Mouse (Mus musculus): Measurements from ENCODE around the gene Cyp11a1. TPM values are rescaled to one million over a fixed set of nuclear protein-coding genes. Genes with fewer than 3 reads are reported as not detected.
A peak's percentile ranks its signal among the peaks of the same experiment; 100 is the strongest.

Gene Cyp11a1
- 0.04 TPM for polyA plus RNA-seq (2012; fragmentation: generic; extraction: Trizol)
- long read RNA-seq, experiment 1, result 0 reads
- long read RNA-seq, experiment 2, result 0 reads

DNA sequence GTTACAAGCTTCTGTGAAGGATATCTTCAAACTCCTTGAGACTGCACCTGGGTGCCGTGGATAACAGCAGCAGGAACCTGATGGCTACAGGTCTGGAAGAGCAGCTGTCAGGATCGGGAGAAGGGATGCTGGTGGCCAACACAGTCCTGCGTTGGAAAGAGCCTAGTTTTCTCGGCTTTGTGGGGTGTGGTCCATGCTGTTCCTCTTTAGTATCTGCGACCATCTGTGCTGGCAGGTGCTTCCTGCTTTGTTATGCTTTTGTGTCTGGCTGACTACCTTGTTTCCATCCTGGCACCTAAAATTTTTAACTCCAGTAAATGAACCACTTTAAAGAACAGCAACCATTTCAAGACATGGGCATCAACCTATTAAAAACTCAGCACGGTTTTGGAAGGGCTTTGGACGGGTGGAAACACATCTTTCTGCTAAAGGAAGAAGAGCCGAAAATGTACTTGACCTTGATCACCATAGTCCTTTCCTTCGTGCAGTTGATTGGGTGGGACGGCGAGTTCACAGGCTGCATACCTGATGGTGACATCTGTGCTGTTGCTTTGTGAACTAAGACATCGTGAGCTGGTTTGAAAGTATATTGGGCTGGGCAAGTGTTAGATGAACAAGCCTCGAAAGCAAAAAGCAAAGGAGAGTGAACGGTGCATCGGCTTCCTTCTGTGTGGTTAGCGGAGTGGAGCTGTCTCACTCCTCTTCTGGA is at the start of gene Cyp11a1:
Gene Cyp11a1, plus strand, starts transcription at position 659 of the 709 bp plus-strand sequence.
- Histone ChIP-seq H3K4me3 (ENCODE audit: insufficient read depth, poor library complexity, severe bottlenecking) (no peak within 1 kb of the TSS), H3K36me3 (ENCODE audit: control insufficient read depth, insufficient read depth) (no peaks in the 10 kb centered on the region), H3K27me3 (ENCODE audit: control insufficient read depth, insufficient read depth, insufficient read length) (no peaks in the 10 kb centered on the region), H3ac (ENCODE audit: control insufficient read depth, insufficient read length, low read depth) (no peak within 1 kb of the TSS), H3K79me2 (ENCODE audit: control insufficient read depth, insufficient read depth) (no peaks in the 10 kb centered on the region), H3K79me3 (ENCODE audit: low read depth) (no peaks in the 10 kb centered on the region)
- TF ChIP-seq FOSL1 (IDR thresholded peaks at IDR 0.05; ENCODE audit: insufficient read depth, low read length, poor library complexity, severe bottlenecking), result no peak
- no peak for TF ChIP-seq CTCF (IDR thresholded peaks at IDR 0.05; ENCODE audit: control insufficient read depth, insufficient read depth, insufficient read length)
- TF ChIP-seq MYOG (IDR thresholded peaks at IDR 0.05; ENCODE audit: control insufficient read depth, extremely low read depth, insufficient read length), result no peak
- no peak for TF ChIP-seq CEBPB (IDR thresholded peaks at IDR 0.05; ENCODE audit: low read depth)
- no peak for TF ChIP-seq MAX (IDR thresholded peaks at IDR 0.05)
- TF ChIP-seq USF1 (IDR thresholded peaks at IDR 0.05; ENCODE audit: low read depth), result no peak
- TF ChIP-seq MYOD1 (IDR thresholded peaks at IDR 0.05; ENCODE audit: control insufficient read depth, insufficient read length, low read depth), result no peak

DNA sequence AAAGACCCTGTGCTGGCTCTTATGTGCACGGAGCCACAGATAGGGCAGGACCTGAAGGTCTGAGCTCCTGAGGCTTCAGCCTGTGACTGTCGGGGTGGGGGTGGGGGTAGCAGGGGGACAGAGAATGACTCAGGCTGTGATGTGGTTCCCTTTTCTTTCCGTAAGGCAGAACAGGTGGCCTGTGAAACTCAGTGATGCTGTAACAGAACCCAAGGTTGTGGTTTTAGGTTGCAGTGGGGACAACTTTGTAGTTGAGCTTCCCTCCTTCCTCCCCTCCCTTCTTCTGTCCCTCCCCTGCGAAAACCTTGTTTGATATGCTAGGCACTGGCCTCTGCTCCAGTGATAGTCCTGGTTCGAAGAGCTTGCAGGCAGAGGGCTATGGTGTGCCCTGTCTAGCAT is 49.4 kb upstream of the Cyp11a1 start:
- peaks cover 69% of the 10 kb centered on the region for H3K79me2 ChIP-seq (ENCODE audit: control insufficient read depth, insufficient read depth)
- H3ac ChIP-seq (ENCODE audit: control insufficient read depth, insufficient read length, low read depth), result no peak overlapping the region
- no peaks in the 10 kb centered on the region for H3K27me3 ChIP-seq (ENCODE audit: control insufficient read depth, insufficient read depth, insufficient read length)
- TF ChIP-seq MAX (IDR thresholded peaks at IDR 0.05), result no peak
- peak; percentile 74 for TF ChIP-seq MYOD1 (IDR thresholded peaks at IDR 0.05; ENCODE audit: control insufficient read depth, insufficient read length, low read depth)
- H3K36me3 ChIP-seq (ENCODE audit: control insufficient read depth, insufficient read depth), result peaks cover 67% of the 10 kb centered on the region
- H3K4me3 ChIP-seq (ENCODE audit: insufficient read depth, poor library complexity, severe bottlenecking), result no peak overlapping the region
- peaks cover 45% of the 10 kb centered on the region for H3K79me3 ChIP-seq (ENCODE audit: low read depth)

- peaks cover 28% of the 10 kb centered on the region for H3K79me3 ChIP-seq (ENCODE audit: low read depth)
- no peak overlapping the region for H3K4me3 ChIP-seq (ENCODE audit: insufficient read depth, poor library complexity, severe bottlenecking)
- peaks cover 51% of the 10 kb centered on the region for H3K79me2 ChIP-seq (ENCODE audit: control insufficient read depth, insufficient read depth)
- no peaks in the 10 kb centered on the region for H3K27me3 ChIP-seq (ENCODE audit: control insufficient read depth, insufficient read depth, insufficient read length)
- TF ChIP-seq MYOD1 (IDR thresholded peaks at IDR 0.05; ENCODE audit: control insufficient read depth, insufficient read length, low read depth) (no peak), USF1 (IDR thresholded peaks at IDR 0.05; ENCODE audit: low read depth) (no peak), MYOG (IDR thresholded peaks at IDR 0.05; ENCODE audit: control insufficient read depth, extremely low read depth, insufficient read length) (no peak), MAX (IDR thresholded peaks at IDR 0.05) (no peak), CTCF (IDR thresholded peaks at IDR 0.05; ENCODE audit: control insufficient read depth, insufficient read depth, insufficient read length) (no peak), CEBPB (IDR thresholded peaks at IDR 0.05; ENCODE audit: low read depth) (no peak), FOSL1 (IDR thresholded peaks at IDR 0.05; ENCODE audit: insufficient read depth, low read length, poor library complexity, severe bottlenecking) (no peak)
- peaks cover 67% of the 10 kb centered on the region for H3K36me3 ChIP-seq (ENCODE audit: control insufficient read depth, insufficient read depth)
- no peak overlapping the region for H3ac ChIP-seq (ENCODE audit: control insufficient read depth, insufficient read length, low read depth)
These were observed 47.6 kb upstream of the Cyp11a1 start for GRCm38 (mm10) chr9:57958615-57959014.

- Histone ChIP-seq H3K79me2 (ENCODE audit: control insufficient read depth, insufficient read depth) (peaks cover 43% of the 10 kb centered on the region), H3ac (ENCODE audit: control insufficient read depth, insufficient read length, low read depth) (no peak overlapping the region), H3K79me3 (ENCODE audit: low read depth) (peaks cover 21% of the 10 kb centered on the region), H3K36me3 (ENCODE audit: control insufficient read depth, insufficient read depth) (peaks cover 64% of the 10 kb centered on the region), H3K4me3 (ENCODE audit: insufficient read depth, poor library complexity, severe bottlenecking) (no peak overlapping the region), H3K27me3 (ENCODE audit: control insufficient read depth, insufficient read depth, insufficient read length) (no peaks in the 10 kb centered on the region)
- TF ChIP-seq MYOD1 (IDR thresholded peaks at IDR 0.05; ENCODE audit: control insufficient read depth, insufficient read length, low read depth) (no peak), MYOG (IDR thresholded peaks at IDR 0.05; ENCODE audit: control insufficient read depth, extremely low read depth, insufficient read length) (no peak), FOSL1 (IDR thresholded peaks at IDR 0.05; ENCODE audit: insufficient read depth, low read length, poor library complexity, severe bottlenecking) (no peak), CEBPB (IDR thresholded peaks at IDR 0.05; ENCODE audit: low read depth) (no peak), USF1 (IDR thresholded peaks at IDR 0.05; ENCODE audit: low read depth) (no peak), CTCF (IDR thresholded peaks at IDR 0.05; ENCODE audit: control insufficient read depth, insufficient read depth, insufficient read length) (no peak), MAX (IDR thresholded peaks at IDR 0.05) (no peak)
These were observed 46.8 kb upstream of the Cyp11a1 start for GRCm38 (mm10) chr9:57959399-57959798.

- H3K36me3 ChIP-seq (ENCODE audit: control insufficient read depth, insufficient read depth), result peaks cover 63% of the 10 kb centered on the region
- TF ChIP-seq CTCF (IDR thresholded peaks at IDR 0.05; ENCODE audit: control insufficient read depth, insufficient read depth, insufficient read length) (no peak), MYOD1 (IDR thresholded peaks at IDR 0.05; ENCODE audit: control insufficient read depth, insufficient read length, low read depth) (no peak), CEBPB (IDR thresholded peaks at IDR 0.05; ENCODE audit: low read depth) (no peak), FOSL1 (IDR thresholded peaks at IDR 0.05; ENCODE audit: insufficient read depth, low read length, poor library complexity, severe bottlenecking) (no peak), MAX (IDR thresholded peaks at IDR 0.05) (no peak), MYOG (IDR thresholded peaks at IDR 0.05; ENCODE audit: control insufficient read depth, extremely low read depth, insufficient read length) (no peak), USF1 (IDR thresholded peaks at IDR 0.05; ENCODE audit: low read depth) (no peak)
- H3K4me3 ChIP-seq (ENCODE audit: insufficient read depth, poor library complexity, severe bottlenecking), result no peak overlapping the region
- peaks cover 36% of the 10 kb centered on the region for H3K79me2 ChIP-seq (ENCODE audit: control insufficient read depth, insufficient read depth)
- H3ac ChIP-seq (ENCODE audit: control insufficient read depth, insufficient read length, low read depth), result no peak overlapping the region
- H3K27me3 ChIP-seq (ENCODE audit: control insufficient read depth, insufficient read depth, insufficient read length), result no peaks in the 10 kb centered on the region
- H3K79me3 ChIP-seq (ENCODE audit: low read depth), result peaks cover 21% of the 10 kb centered on the region
These were observed 46.0 kb upstream of the Cyp11a1 start for GRCm38 (mm10) chr9:57959886-57960866.

All from C2C12 (cell line).